Mouse (Mus musculus) adrenal gland, adult (tissue): ENCODE results near the gene 0610009B22Rik.
A peak's percentile ranks its signal among the peaks of the same experiment; 100 is the strongest.

Experiments
- DNase-seq, 2 experiments: peaks; one replicate each; pipeline ENCODE4 v3.0.0; 2022 to 2023; ENCODE audit warnings: low spot score in 1 of 2; ENCODE audit not compliant: inconsistent age in 2 of 2

The 0610009B22Rik gene

GRCm38 (mm10) chr11:51661867-51662365 is 26.8 kb downstream of the 0610009B22Rik start:
- no peak for DNase-seq

- DNase-seq, result peak; percentile 62 to 76
Measured at GRCm38 (mm10) chr11:51658705-51659104, 30.0 kb downstream of the 0610009B22Rik start.

- no peak for DNase-seq
Measured at GRCm38 (mm10) chr11:51658291-51658690, 30.4 kb downstream of the 0610009B22Rik start.

GRCm38 (mm10) chr11:51656798-51657521 is 31.7 kb downstream of the 0610009B22Rik start:
- peak in 1 of 2 experiments; percentile 43 for DNase-seq

- peak in 1 of 2 experiments; percentile 53 for DNase-seq
Measured at GRCm38 (mm10) chr11:51654891-51655290, 33.8 kb downstream of the 0610009B22Rik start.

- DNase-seq, result peak in 1 of 2 experiments; percentile 56
Measured at GRCm38 (mm10) chr11:51653736-51654135, 34.9 kb downstream of the 0610009B22Rik start.

GRCm38 (mm10) chr11:51652889-51653418 is 35.7 kb downstream of the 0610009B22Rik start:
- no peak for DNase-seq

- peak; percentile 88 to 94 for DNase-seq
Measured at GRCm38 (mm10) chr11:51650691-51651515, 37.8 kb downstream of the 0610009B22Rik start, which contains the start of the genes N4bp3 and D930048N14Rik. N4bp3 (minus strand) TSS chr11:51650842. D930048N14Rik (plus strand) TSS chr11:51650954.

- no peak for DNase-seq
Measured at GRCm38 (mm10) chr11:51650261-51650660, 38.4 kb downstream of the 0610009B22Rik start.

GRCm38 (mm10) chr11:51649889-51650199 is 38.8 kb downstream of the 0610009B22Rik start:
- peak in 1 of 2 experiments; percentile 68 for DNase-seq

- DNase-seq, result peak in 1 of 2 experiments; percentile 54
Measured at GRCm38 (mm10) chr11:51649111-51649888, 39.4 kb downstream of the 0610009B22Rik start.

GRCm38 (mm10) chr11:51648566-51648965 is 40.1 kb downstream of the 0610009B22Rik start:
- peak in 1 of 2 experiments; percentile 53 for DNase-seq

GRCm38 (mm10) chr11:51646751-51647667 is 41.7 kb downstream of the 0610009B22Rik start:
- DNase-seq, result peak; percentile 54 to 74

GRCm38 (mm10) chr11:51646245-51646644 is 42.4 kb downstream of the 0610009B22Rik start:
- DNase-seq, result peak in 1 of 2 experiments; percentile 49

- peak in 1 of 2 experiments; percentile 51 for DNase-seq
Measured at GRCm38 (mm10) chr11:51645293-51645692, 43.4 kb downstream of the 0610009B22Rik start.

GRCm38 (mm10) chr11:51644217-51644616 is 44.5 kb downstream of the 0610009B22Rik start:
- DNase-seq, result no peak

GRCm38 (mm10) chr11:51643761-51644160 is 44.9 kb downstream of the 0610009B22Rik start:
- DNase-seq, result no peak

- DNase-seq, result peak in 1 of 2 experiments; percentile 60
Measured at GRCm38 (mm10) chr11:51643202-51643601, 45.5 kb downstream of the 0610009B22Rik start.

GRCm38 (mm10) chr11:51640748-51641147 is 47.9 kb downstream of the 0610009B22Rik start:
- peak in 1 of 2 experiments; percentile 56 for DNase-seq
